Mouse (Mus musculus) heart, postnatal 0 days (tissue): ENCODE data around the gene Ntng1. TPM values are rescaled to one million over a fixed set of nuclear protein-coding genes. Genes with fewer than 3 reads are reported as not detected.

Source experiments
- ATAC-seq: fragments of 200-750 bp; cut with Nextera tagmentation; 2 replicates; pipeline ENCODE4 v1.8.0; 2017; ENCODE audit warnings: low read depth, moderate number of reproducible peaks, moderate library complexity; ENCODE audit not compliant: insufficient read depth
- DNase-seq: peaks from one replicate; pipeline ENCODE4 v3.0.0-alpha.2; 2016; ENCODE audit warnings: low spot score
- H3K27ac ChIP-seq: fragments of 300-500 bp; sonication (generic); 2 replicates; pipeline ENCODE4 v1.5.1; 2014; ENCODE audit warnings: low read depth, mild to moderate bottlenecking
- H3K27me3 ChIP-seq: fragments of 300-500 bp; sonication (generic); 2 replicates; pipeline ENCODE4 v1.6.1; 2014; ENCODE audit warnings: low read length, mixed read lengths; ENCODE audit not compliant: control insufficient read depth, insufficient read depth
- H3K36me3 ChIP-seq: fragments of 300-500 bp; sonication (generic); replicated peaks from 2 replicates; pipeline ENCODE4 v1.6.1; 2014; ENCODE audit warnings: low read length, mixed read lengths; ENCODE audit not compliant: control insufficient read depth, insufficient read depth
- H3K4me1 ChIP-seq: fragments of 300-500 bp; sonication (generic); 2 replicates; pipeline ENCODE4 v1.6.1; 2014; ENCODE audit warnings: antibody characterized with exemption; ENCODE audit not compliant: control insufficient read depth, insufficient read depth
- H3K4me2 ChIP-seq: fragments of 300-500 bp; sonication (generic); 2 replicates; pipeline ENCODE4 v1.6.1; 2014; ENCODE audit warnings: low read depth, mild to moderate bottlenecking, low read length, moderate library complexity
- H3K4me3 ChIP-seq: fragments of 300-500 bp; sonication (generic); 2 replicates; pipeline ENCODE4 v1.5.1; 2014; ENCODE audit warnings: low read depth, low read length
- H3K9ac ChIP-seq: fragments of 300-500 bp; sonication (generic); replicated peaks from 2 replicates; pipeline ENCODE4 v1.6.1; 2014; ENCODE audit warnings: low read depth, low read length, mixed read lengths
- H3K9me3 ChIP-seq: fragments of 300-500 bp; sonication (generic); replicated peaks from 2 replicates; pipeline ENCODE4 v1.6.1; 2016; ENCODE audit warnings: low read length; ENCODE audit not compliant: control insufficient read depth
- CTCF ChIP-seq: IDR thresholded peaks from 2 replicates; pipeline ENCODE4 v1.5.1; 2016; ENCODE audit warnings: antibody characterized with exemption, control low read depth, low read depth
- EP300 ChIP-seq: IDR thresholded peaks from 2 replicates; pipeline ENCODE4 v1.6.1; 2016; ENCODE audit warnings: antibody characterized with exemption, low read depth
- WGBS: fragments of 180-500 bp; shearing (Covaris S2); extraction: QIAGEN DNeasy Blood & Tissue Kit; methylation state at CpG from one replicate; pipeline ENCODE4 v1.1.7; 2014; 5-methylcytosine and 5-hydroxymethylcytosine counted together
- polyA plus RNA-seq: library from polyadenylated mRNA; unstranded; fragments of >200 nt; fragmentation: Nextera tagmentation; extraction: Ambion mirVana; gene quantifications from 2 replicates; pipeline ENCODE4 v1.2.1, GENCODE M21; 2015
- total RNA-seq: library from RNA; depleted of rRNA; stranded (reverse); fragments of >200 nt; gene quantifications from 2 replicates; pipeline ENCODE4 v1.2.3, GENCODE M21; 2014; ENCODE audit warnings: low replicate concordance

The Ntng1 gene
- total and polyA plus RNA-seq, 2 experiments from 2014 or later = 0.12 to 0.65 TPM

DNA sequence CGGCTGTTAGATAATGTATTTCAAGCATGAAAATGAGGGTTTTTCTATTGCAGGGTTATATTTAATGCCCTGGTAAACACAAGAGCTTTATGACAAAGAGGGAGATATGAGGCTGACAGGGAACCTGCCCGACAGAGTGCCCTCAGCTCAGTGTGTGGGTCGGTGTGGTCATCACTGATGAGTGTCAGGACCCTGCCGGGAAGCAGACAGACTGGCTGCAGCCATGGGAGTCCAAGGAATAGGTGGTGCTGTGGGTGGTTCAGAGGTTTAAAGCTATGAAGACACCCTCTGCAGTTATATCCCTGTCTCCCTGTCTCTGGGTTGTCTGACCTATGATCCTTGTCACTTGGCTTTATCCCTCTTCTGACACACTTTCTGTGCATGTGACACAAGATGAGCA, 258.1 kb downstream of the Ntng1 start:
- Histone ChIP-seq H3K9me3 (no peaks in the 10 kb centered on the region), H3K36me3 (no peaks in the 10 kb centered on the region), H3K9ac (no peak overlapping the region), H3K4me1 (no peaks in the 10 kb centered on the region), H3K4me2 (no peak overlapping the region), H3K27ac (no peak overlapping the region), H3K4me3 (no peak overlapping the region), H3K27me3 (no peaks in the 10 kb centered on the region)
- ATAC-seq = no peak
- TF ChIP-seq EP300 (no peak), CTCF (no peak)
- WGBS = 59% methylated on average over 4 of the region's 4 CpGs
- no peak for DNase-seq

- H3K4me1 ChIP-seq = no peaks in the 10 kb centered on the region
- no peak overlapping the region for H3K9ac ChIP-seq
- H3K4me3 ChIP-seq = no peak overlapping the region
- no peak for ATAC-seq
- H3K36me3 ChIP-seq = no peaks in the 10 kb centered on the region
- no peaks in the 10 kb centered on the region for H3K27me3 ChIP-seq
- TF ChIP-seq CTCF (no peak), EP300 (no peak)
- no peak overlapping the region for H3K27ac ChIP-seq
- 74% methylated on average over 4 of the region's 4 CpGs for WGBS
- DNase-seq = no peak
- H3K4me2 ChIP-seq = no peak overlapping the region
- H3K9me3 ChIP-seq = no peaks in the 10 kb centered on the region
These were observed 264.8 kb downstream of the Ntng1 start for GRCm38 (mm10) chr3:109879061-109879460.

- Histone ChIP-seq H3K9ac (no peak overlapping the region), H3K9me3 (no peaks in the 10 kb centered on the region), H3K27me3 (no peaks in the 10 kb centered on the region), H3K4me1 (no peaks in the 10 kb centered on the region), H3K36me3 (no peaks in the 10 kb centered on the region), H3K27ac (no peak overlapping the region), H3K4me3 (no peak overlapping the region), H3K4me2 (no peak overlapping the region)
- TF ChIP-seq CTCF = no peak
- no peak for TF ChIP-seq EP300
- 86% methylated on average over 17 of the region's 17 CpGs for WGBS
- ATAC-seq (no peak), DNase-seq (no peak)
These were observed 271.8 kb downstream of the Ntng1 start for GRCm38 (mm10) chr3:109871986-109872385.

- Histone ChIP-seq H3K27ac (no peak overlapping the region), H3K27me3 (no peaks in the 10 kb centered on the region), H3K9ac (no peak overlapping the region), H3K9me3 (no peaks in the 10 kb centered on the region), H3K4me2 (no peak overlapping the region), H3K4me3 (no peak overlapping the region), H3K4me1 (no peaks in the 10 kb centered on the region), H3K36me3 (no peaks in the 10 kb centered on the region)
- DNase-seq = no peak
- TF ChIP-seq CTCF (no peak), EP300 (no peak)
- 88% methylated on average over 1 of the region's 1 CpGs for WGBS
- no peak for ATAC-seq
These were observed 285.5 kb downstream of the Ntng1 start for GRCm38 (mm10) chr3:109858276-109858675.

DNA sequence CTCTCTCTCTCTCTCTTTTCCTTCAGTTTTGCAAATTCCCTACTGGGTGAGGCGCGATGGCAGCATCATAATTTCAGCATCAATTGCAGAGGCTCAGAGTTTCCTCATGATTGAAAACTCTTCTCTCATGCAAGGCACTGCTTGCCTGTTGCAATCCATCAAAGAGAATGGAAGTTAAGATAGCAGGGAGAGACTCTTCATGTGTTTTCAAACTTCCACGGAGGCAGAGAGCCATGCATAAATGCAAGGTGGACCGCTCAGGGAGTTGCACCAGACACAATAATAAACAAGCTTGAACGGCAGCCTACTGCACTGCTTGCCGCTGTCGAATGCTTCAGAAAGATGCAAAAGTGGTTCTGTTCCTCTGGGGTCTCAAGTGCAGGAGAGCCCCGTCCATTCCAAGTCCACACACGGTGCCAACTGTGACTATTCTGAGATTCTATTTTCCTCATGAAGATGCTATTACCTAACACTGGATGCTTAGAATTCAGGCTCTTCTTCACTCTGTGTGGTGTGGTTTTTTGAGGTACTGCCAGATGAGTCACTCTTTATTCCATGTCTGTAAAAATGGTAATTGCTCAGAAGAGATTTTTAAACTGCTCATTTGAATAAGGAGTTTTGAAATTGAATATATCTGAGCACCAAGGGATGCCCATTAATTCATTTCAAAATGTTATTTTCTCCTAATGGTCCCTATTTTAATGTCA, 289.2 kb downstream of the Ntng1 start:
- Histone ChIP-seq H3K27ac (no peak overlapping the region), H3K9me3 (no peaks in the 10 kb centered on the region), H3K36me3 (no peaks in the 10 kb centered on the region), H3K4me1 (no peaks in the 10 kb centered on the region), H3K4me3 (no peak overlapping the region), H3K4me2 (no peak overlapping the region), H3K27me3 (no peaks in the 10 kb centered on the region), H3K9ac (no peak overlapping the region)
- ATAC-seq (no peak), DNase-seq (no peak)
- WGBS = 86% methylated on average over 9 of the region's 9 CpGs
- no peak for TF ChIP-seq CTCF
- no peak for TF ChIP-seq EP300

- H3K9me3 ChIP-seq = no peaks in the 10 kb centered on the region
- H3K27ac ChIP-seq = no peak overlapping the region
- 64% methylated on average over 4 of the region's 4 CpGs for WGBS
- no peak for TF ChIP-seq EP300
- TF ChIP-seq CTCF = no peak
- no peaks in the 10 kb centered on the region for H3K36me3 ChIP-seq
- H3K4me1 ChIP-seq = no peaks in the 10 kb centered on the region
- no peak for ATAC-seq
- H3K27me3 ChIP-seq = no peaks in the 10 kb centered on the region
- no peak for DNase-seq
- H3K4me3 ChIP-seq = no peak overlapping the region
- no peak overlapping the region for H3K4me2 ChIP-seq
- no peak overlapping the region for H3K9ac ChIP-seq
These were observed 297.2 kb downstream of the Ntng1 start for GRCm38 (mm10) chr3:109846660-109847059.
